Mouse (Mus musculus) neutrophil, adult 5-6 weeks (primary cell): Measurements from ENCODE around the gene Ankrd10. TPM values are rescaled to one million over a fixed set of nuclear protein-coding genes. Genes with fewer than 3 reads are reported as not detected.
"Not testable (repeated sequence)": the region's sequence is repeated elsewhere in the genome, so short reads cannot be mapped to it uniquely, and the experiment has no call there.

ENCODE experiments used
- ATAC-seq: fragments of 151-379, 151-347 bp; 2 replicates; pipeline ENCODE4 v1.8.0; 2017; ENCODE audit warnings: mild to moderate bottlenecking, moderate TSS enrichment; ENCODE audit not compliant: insufficient number of reproducible peaks, poor library complexity, low FRiP score, severe bottlenecking; ENCODE audit errors: extremely low read depth
- total RNA-seq: library from RNA; stranded (forward); fragments of 200-1000 nt; gene quantifications from 2 replicates; pipeline ENCODE4 v1.2.3, GENCODE M21; 2017

The Ankrd10 gene
- total RNA-seq, 1 experiment from 2014 or later: 62.0 TPM

DNA sequence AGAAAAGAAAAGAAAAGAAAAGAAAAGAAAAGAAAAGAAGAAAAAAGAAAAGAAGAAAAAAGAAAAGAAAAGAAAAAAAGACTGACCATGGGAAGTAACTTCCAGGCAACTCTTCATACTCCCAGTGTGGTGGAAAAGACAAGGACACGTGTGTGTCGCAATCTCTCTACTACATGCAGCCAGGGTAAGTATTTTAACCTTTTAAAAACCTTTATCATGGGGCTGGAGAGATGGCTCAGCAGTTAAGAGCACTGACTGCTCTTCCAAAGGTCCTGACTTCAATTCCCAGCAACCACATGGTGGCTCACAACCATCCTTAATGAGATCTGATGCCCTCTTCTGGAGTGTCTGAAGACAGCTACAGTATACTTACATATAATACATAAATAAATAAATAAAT, 67.4 kb downstream of the Ankrd10 start:
- not testable (repeated sequence) for ATAC-seq

DNA sequence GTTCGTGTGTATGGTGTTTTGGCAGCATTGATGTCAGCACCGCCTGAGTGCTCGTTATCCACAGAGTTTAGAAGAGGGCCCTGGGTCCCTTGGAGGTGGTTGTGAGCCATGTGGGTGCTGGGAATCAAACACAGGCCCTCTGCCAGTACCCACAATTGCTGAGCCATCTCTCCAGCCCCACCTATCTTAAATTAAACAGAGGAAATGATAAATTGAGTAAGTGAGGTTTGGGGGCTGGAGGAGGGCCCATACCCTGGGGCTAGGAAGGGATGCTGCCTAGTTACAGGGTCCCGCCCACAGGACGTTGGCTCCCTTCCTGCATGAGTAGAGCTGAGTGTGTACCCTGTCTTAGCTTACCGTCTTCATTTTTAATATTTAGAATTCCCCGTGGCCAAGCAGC, 70.8 kb downstream of the Ankrd10 start:
- ATAC-seq: no peak

GRCm38 (mm10) chr8:11564236-11564635, 71.3 kb downstream of the Ankrd10 start:
- ATAC-seq: peak; percentile 33; the same call in 1 of the 2 replicates

Other genes starting within 250 kb of the Ankrd10 start
- 11.7 and 15.4 TPM in 2 replicates for gene Rab20, start 157.0 kb downstream of the Ankrd10 start, total RNA-seq
- gene Naxd, start 138.3 kb downstream of the Ankrd10 start, total RNA-seq: 55.1 and 63.1 TPM in 2 replicates
- gene Cars2, start 85.0 kb downstream of the Ankrd10 start, total RNA-seq: 27.9 and 32.9 TPM in 2 replicates
- gene Ing1, start 80.2 kb downstream of the Ankrd10 start, total RNA-seq: 113 and 115 TPM in 2 replicates
- not detected in 2 replicates for gene 1700016D06Rik, start 65.3 kb upstream of the Ankrd10 start, total RNA-seq
- gene Arhgef7, start 92.0 kb upstream of the Ankrd10 start, total RNA-seq: 34.1 and 35.5 TPM in 2 replicates
- gene Tex29, start 204.7 kb upstream of the Ankrd10 start, total RNA-seq: 1.6 TPM in 1 of 2 replicates, not detected in the other